Comparison of ENCODE assay signal across 8 mouse cellular contexts in genomic region chr19:32595506-32596286, GRCm38 (mm10). TPM values are rescaled to one million over a fixed set of nuclear protein-coding genes. Genes with fewer than 3 reads are reported as not detected.
DNase-seq lines count a peak whose midpoint lies in the region; ATAC-seq and TF ChIP-seq lines count a peak whose summit lies in the region.

Gene Papss2, plus strand, starts transcription at chr19:32595790.

- H3K27me3 ChIP-seq in Patski: no peaks in the 10 kb centered on the region
- H3K27me3 ChIP-seq in hindbrain, embryonic 16.5 days (replicated peaks; ENCODE audit: control insufficient read depth, insufficient read depth, low read length): peaks cover 2% of the 10 kb centered on the region; the same call in 1 of the 2 replicates
- peaks cover 28% of the 10 kb centered on the region for H3K27me3 ChIP-seq in limb, embryonic 12.5 days
- peaks cover 20% of the 10 kb centered on the region for H3K27me3 ChIP-seq in midbrain, embryonic 11.5 days (ENCODE audit: control insufficient read depth, insufficient read depth, low read length)

- H3K9me3 ChIP-seq in hindbrain, embryonic 16.5 days (ENCODE audit: control insufficient read depth, low read length): no peaks in the 10 kb centered on the region
- no peaks in the 10 kb centered on the region for H3K9me3 ChIP-seq in limb, embryonic 12.5 days
- H3K9me3 ChIP-seq in midbrain, embryonic 11.5 days (ENCODE audit: control insufficient read depth, low read length): no peaks in the 10 kb centered on the region

- peak within 1 kb of the TSS; percentile 60 for H3K4me3 ChIP-seq in hindbrain, embryonic 16.5 days (ENCODE audit: low read length)
- peak within 1 kb of the TSS; percentile 62 for H3K4me3 ChIP-seq in limb, embryonic 12.5 days (replicated peaks)
- H3K4me3 ChIP-seq in midbrain, embryonic 11.5 days (ENCODE audit: low read depth, low read length): peak within 1 kb of the TSS; percentile 45

- H3K9ac ChIP-seq in hindbrain, embryonic 16.5 days (ENCODE audit: low read depth, low read length): peak within 1 kb of the TSS; percentile 65
- H3K9ac ChIP-seq in limb, embryonic 12.5 days (replicated peaks): peak within 1 kb of the TSS; percentile 76
- H3K9ac ChIP-seq in midbrain, embryonic 11.5 days (ENCODE audit: low read length): peak within 1 kb of the TSS; percentile 52

- peaks cover 4% of the 10 kb centered on the region for H3K4me1 ChIP-seq in hindbrain, embryonic 16.5 days (ENCODE audit: control insufficient read depth, insufficient read depth, low read depth, low read length)
- peaks cover 14% of the 10 kb centered on the region for H3K4me1 ChIP-seq in limb, embryonic 12.5 days (replicated peaks)
- H3K4me1 ChIP-seq in midbrain, embryonic 11.5 days (ENCODE audit: control insufficient read depth, insufficient read depth, low read length): no peaks in the 10 kb centered on the region

- under 1% methylated on average over 59 of the region's 64 CpGs for WGBS in hindbrain, embryonic 16.5 days
- under 1% methylated on average over 62 of the region's 64 CpGs for WGBS in limb, embryonic 12.5 days
- 1% methylated on average over 62 of the region's 64 CpGs for WGBS in midbrain, embryonic 11.5 days

- in situ Hi-C loops in Patski (cut with MboI; ENCODE audit: low pct_unique_long_range_greater_than_20kb): no loop called here

- no peak within 1 kb of the TSS for H3K27ac ChIP-seq in hindbrain, embryonic 16.5 days (ENCODE audit: low read depth, low read length)
- peak within 1 kb of the TSS; percentile 78 for H3K27ac ChIP-seq in limb, embryonic 12.5 days
- H3K27ac ChIP-seq in midbrain, embryonic 11.5 days (ENCODE audit: low read depth, low read length): no peak within 1 kb of the TSS

- no peak for DNase-seq in Patski (ENCODE audit: low read depth, low spot score)
- DNase-seq in c-Kit-positive CD71-positive TER-119-positive erythroid progenitor cells, embryonic 14.5 days (ENCODE audit: low spot score): peak; percentile 14
- peak; percentile 77 for DNase-seq in gastrocnemius, postnatal 14 days
- DNase-seq in midbrain, embryonic 11.5 days (ENCODE audit: low spot score, missing footprints): peak; percentile 93
- peak; percentile 9 for DNase-seq in spleen, adult 12 weeks (ENCODE audit: low spot score)
- DNase-seq in cerebellum, adult 8-10 months: no peak

- no peak for TF ChIP-seq CTCF in Patski (IDR thresholded peaks at IDR 0.05)

- ATAC-seq in Patski: peak; percentile 44
- ATAC-seq in hindbrain, embryonic 16.5 days: peak; percentile 88
- ATAC-seq in limb, embryonic 12.5 days (ENCODE audit: insufficient number of reproducible peaks, insufficient read depth, low FRiP score, low TSS enrichment, low read depth): peak; percentile 61
- peak; percentile 87 for ATAC-seq in midbrain, embryonic 11.5 days (ENCODE audit: low FRiP score)

- H3K36me3 ChIP-seq in hindbrain, embryonic 16.5 days (ENCODE audit: control insufficient read depth, insufficient read depth, low read length): no peaks in the 10 kb centered on the region
- H3K36me3 ChIP-seq in limb, embryonic 12.5 days: no peaks in the 10 kb centered on the region
- H3K36me3 ChIP-seq in midbrain, embryonic 11.5 days (ENCODE audit: control insufficient read depth, insufficient read depth, low read length): no peaks in the 10 kb centered on the region

- POLR2A ChIA-PET in Patski (lab: Charles Lee): no interaction called here

- CTCF ChIA-PET in Patski (lab: Charles Lee): no interaction called here

- H3K4me2 ChIP-seq in hindbrain, embryonic 16.5 days (ENCODE audit: low read length): peak within 1 kb of the TSS; percentile 94
- peak within 1 kb of the TSS; percentile 74 for H3K4me2 ChIP-seq in limb, embryonic 12.5 days
- peak within 1 kb of the TSS; percentile 75 for H3K4me2 ChIP-seq in midbrain, embryonic 11.5 days

- intact Hi-C loops in gastrocnemius, postnatal 14 days (cut with DNase I; ENCODE audit: low total_unique reads): no loop called here

RNA-seq across cellular contexts. Expression of gene Papss2, which starts in this region (rescaled TPM):
- polyA plus RNA-seq in Patski (2021): 0.90 TPM
- total RNA-seq in gastrocnemius, postnatal 14 days (2021): 10 to 100 TPM; 11.3 to 13.8 TPM
- polyA plus RNA-seq in hindbrain, embryonic 16.5 days (2015; fragmentation: Nextera tagmentation; extraction: Ambion mirVana): 1.7 and 2.3 TPM in 2 replicates
- 20.7 and 29.5 TPM in 2 replicates for polyA plus RNA-seq in limb, embryonic 12.5 days (2016; fragmentation: Nextera tagmentation; extraction: Ambion mirVana)
- 1.7 and 2.1 TPM in 2 replicates for polyA plus RNA-seq in midbrain, embryonic 11.5 days (2014; fragmentation: Nextera tagmentation; extraction: Ambion mirVana)

Comparison
In these comparisons a context has a peak if more than half of its experiments do, and no peak if none do; other contexts are left out.
1. Peak in ATAC-seq in Patski; RNA of the gene not detected or under 1 TPM.
2. DNase-seq: peak in c-Kit-positive CD71-positive TER-119-positive erythroid progenitor cells, embryonic 14.5 days (single experiment), gastrocnemius, postnatal 14 days (single experiment), midbrain, embryonic 11.5 days (single experiment) and spleen, adult 12 weeks (single experiment); none in Patski (single experiment) and cerebellum, adult 8-10 months (single experiment).
3. Peak in every context shown above with its lines, with median percentiles within 50 percentile points of each other: ATAC-seq, H3K4me2 ChIP-seq, H3K4me3 ChIP-seq and H3K9ac ChIP-seq.